Mouse (Mus musculus) thymus, adult 18-20 months (tissue): ENCODE measurements around the gene Agbl2.
"Not testable (repeated sequence)": the region's sequence is repeated elsewhere in the genome, so short reads cannot be mapped to it uniquely, and the experiment has no call there.

Experiments used
- DNase-seq, 2 experiments: peaks; one replicate each; pipeline ENCODE4 v3.0.0; 2022; ENCODE audit warnings: mixed read lengths in 2 of 2

Agbl2 gene

DNA sequence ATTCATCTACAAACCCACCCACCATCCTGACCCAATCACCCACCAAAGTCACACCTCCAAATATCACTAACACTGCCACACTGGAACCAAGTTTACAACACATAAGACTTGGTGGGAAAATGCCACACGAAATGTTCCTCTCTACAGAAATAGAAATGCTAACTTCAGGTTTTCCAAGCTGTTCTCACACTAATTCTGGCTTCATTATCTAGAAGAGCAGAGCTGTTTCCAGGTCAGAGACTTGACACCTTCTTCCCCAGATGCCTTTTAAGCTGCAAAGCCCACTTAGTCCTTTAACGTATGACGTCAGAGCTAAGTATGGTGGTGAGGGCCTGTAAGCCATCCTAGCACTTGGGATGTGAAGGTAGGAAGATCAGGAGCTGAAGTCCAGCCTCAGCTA lies 36.2 kb downstream of the Agbl2 start:
- DNase-seq = no peak

DNA sequence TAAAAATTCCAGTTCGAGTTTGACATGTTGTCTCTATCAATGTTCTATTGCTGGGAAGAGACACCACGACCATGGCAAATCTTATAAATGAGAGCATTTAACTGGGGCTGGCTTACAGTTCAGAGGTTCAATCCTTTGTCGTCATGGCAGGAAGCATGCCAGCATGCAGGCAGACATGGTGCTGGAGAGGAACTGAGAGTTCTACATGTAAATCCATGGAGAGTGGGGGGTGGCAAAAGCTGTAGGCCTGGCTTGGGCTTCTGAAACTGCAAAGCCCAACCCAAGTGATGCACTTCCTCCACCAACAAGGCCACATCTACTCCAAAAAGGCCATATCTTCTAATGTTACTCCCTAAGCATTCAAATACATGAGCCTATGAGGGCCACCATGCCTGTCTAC lies 38.4 kb downstream of the Agbl2 start:
- DNase-seq = no peak

DNA sequence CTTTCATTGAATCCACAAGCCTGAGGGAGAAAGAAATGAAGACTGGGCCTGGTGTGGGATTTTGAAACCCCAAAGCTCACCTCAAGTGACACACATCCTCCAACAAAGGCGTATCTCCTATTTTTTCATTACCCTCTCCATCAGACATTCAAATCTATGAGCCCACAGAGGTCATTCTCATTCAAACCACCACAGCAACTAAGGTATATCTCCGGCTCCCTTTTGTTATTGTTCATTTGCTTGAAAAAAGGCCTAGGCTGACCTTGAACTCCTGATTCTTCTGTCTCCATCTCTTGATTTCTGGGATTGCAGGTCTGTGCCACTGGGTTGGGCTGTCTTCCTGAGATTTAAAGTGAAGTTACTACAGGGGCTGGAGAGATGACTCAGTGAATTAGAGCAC lies 40.5 kb downstream of the Agbl2 start:
- no peak for DNase-seq

DNA sequence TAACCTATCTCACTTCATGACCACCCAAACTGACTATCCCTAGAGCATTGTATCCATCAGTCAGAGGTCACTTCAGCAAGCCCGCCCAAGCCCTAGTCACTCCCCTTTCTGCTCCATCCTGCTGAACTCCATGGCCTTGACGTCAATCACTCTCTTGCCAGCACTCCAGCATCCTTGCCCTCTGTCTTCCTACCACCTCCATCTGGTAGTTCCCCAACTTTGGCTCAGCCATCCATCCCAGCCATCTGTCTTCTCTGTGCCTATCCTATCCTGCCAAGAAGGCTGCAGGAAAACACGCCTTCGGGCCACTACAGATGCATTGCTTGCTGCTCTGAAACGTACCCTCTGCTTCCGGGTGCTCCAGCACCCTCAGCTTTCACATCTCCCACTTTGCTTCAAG lies 41.3 kb downstream of the Agbl2 start:
- DNase-seq = no peak

DNA sequence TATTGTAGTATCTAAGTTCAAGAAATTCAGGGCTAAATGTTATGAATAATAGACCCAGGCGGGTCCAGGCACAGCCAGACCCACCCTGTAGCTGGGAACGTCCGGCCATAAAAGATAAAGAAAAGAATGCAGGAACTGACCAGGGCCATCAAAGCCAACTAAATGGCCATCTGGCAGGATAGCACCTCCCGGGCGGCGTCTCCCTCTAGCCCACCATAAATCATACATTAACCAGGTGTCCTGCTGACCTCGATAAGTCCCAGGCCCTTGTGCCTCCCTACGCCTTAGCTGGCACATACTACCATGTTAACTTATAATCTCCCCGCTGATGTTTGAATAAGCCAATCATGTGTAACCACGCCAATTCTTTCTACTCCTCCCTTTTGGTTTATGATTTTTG lies 42.0 kb downstream of the Agbl2 start:
- not testable (repeated sequence) for DNase-seq

DNA sequence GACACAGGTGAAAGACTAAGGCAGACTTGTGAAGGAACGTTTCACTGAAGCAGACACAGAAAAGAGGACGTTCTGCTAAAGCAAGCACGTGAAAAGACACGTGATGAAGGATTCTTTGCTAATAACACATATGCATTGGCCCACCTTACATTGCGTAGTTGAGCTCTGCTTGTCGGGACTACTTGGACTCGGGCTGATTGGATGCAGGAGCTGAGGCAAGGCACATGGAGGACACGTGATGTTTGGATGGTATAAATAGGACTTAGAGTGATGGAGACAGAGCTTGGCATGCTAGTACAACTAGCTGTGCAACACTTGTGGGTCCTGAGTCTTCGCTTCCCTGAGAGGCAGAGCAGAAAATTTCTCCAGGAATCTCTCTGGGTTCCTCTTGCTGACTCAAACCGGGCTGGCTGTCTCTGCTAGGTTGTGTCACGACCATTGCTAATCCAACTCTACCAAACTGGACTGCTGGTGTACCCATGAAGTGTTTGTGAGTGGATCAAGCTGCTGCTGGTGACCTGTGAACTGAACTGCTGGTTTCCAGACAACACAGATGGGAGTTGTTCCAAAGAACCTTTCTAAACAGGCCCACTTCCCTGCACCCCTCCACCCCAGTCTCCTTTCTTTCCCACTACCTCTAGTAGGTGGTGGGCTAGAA lies 43.1 kb downstream of the Agbl2 start:
- no peak for DNase-seq

DNA sequence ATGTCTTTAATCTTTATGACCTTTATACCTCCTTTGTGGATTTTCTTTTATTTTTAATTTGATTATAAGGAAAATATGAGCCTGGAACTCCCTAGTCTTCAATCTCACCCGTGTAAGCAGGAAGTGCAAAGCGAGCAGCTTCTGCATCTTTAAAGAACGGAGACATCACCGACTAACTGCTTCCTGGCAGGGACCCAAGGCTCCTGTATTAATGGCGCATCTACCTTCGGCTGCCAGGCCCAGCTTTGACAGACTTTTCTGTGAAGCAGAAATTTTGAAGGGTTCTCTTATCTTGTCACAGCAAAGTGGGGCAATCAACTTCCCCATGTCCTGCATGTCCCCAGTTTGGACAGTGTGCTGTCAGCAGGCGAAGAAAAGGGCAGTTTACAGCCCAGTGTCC lies 46.2 kb downstream of the Agbl2 start:
- DNase-seq = no peak

DNA sequence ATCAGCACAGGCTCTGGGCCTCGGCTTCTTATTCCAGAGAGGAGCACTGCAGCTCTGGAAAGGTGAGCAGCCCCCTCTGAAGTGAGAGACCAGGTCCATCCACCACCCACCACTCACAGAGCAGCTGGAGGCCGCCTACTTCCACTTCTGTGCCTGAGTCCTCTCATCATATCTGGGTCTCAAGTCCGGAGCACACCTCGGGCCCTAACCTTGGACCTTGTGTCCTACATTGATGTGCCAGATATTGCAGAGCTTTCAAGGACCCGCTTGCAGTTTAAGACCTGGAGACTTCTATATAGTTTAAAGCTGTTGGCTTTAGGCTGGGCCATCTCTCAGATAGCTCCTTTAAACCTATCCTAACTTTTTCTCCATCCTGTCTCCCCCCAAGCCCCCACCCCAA lies 51.0 kb downstream of the Agbl2 start:
- DNase-seq = no peak

DNA sequence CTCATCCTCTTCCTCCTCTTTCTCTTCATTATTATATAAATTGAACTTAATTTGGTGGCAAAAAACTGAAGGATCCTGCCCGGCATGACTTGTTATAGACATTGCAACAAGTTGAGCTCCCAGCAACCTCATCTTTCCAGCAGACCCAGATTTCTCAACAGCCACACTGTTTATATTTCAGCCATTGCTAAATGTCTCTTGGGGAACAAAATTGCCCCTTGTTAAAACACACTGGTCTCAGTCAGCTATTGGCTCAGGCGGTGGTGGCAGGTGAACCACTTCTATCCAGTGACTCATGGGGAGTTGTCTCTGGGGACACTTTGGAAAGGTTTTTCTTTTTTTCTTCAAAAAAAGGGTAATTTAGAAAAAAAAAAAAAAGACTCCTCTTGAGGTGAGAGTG lies 56.1 kb downstream of the Agbl2 start:
- DNase-seq = no peak

DNA sequence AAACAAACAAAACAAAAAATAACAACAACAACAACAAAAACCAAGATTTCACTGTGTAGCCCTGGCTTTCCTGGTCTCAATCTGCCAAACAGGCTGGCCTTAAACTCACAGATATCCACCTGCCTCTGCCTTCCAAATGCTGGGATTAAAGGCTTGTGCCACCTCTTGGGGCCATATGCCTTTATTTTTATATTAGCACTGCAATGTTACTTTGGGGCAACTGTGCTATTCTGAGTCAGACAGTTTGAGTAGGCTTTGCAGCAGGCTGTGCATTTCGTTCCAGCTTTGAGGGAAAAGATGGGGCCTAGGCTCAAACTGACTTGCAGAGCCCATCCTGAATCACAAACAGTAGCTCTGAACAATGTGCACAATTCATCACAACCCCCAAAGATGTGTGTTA lies 61.1 kb downstream of the Agbl2 start:
- no peak for DNase-seq

DNA sequence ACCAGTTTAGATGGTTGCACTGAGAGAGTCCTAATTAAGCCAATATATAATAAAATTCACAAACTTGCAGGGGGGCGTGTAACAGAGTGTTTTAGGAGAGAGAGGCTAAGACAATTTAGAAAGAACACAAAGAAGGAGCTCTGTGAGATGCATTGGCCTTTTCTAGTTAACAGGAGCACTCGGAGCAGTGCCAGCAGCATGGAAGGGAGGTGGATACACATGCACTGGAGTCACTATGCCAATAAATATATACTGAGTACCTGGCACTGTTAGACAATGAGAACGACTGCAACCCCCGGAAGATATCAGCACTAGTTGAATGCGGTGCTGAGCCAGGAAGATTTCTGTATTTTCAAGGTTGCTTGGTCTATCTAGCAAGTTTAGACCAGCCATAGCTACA lies 61.7 kb downstream of the Agbl2 start:
- no peak for DNase-seq

DNA sequence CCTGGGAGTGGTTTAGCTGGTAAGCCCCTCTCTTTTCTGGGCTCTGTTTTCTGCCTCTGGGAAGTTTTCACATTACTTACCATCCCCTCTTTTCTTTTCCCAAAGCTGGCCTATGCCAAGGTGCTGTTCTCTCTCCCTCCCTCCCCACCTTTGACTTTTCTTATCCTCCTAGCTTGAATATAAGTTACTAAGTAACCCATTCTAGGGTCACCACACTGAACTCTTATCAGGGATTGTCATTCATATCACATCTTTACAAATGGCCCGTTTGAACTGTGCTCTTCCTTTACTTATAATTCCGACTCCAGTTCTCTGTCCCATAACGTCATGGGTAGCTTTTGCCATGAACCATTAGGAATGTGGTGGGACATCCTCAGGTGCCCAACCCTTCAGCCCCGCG lies 62.7 kb downstream of the Agbl2 start:
- DNase-seq = no peak

DNA sequence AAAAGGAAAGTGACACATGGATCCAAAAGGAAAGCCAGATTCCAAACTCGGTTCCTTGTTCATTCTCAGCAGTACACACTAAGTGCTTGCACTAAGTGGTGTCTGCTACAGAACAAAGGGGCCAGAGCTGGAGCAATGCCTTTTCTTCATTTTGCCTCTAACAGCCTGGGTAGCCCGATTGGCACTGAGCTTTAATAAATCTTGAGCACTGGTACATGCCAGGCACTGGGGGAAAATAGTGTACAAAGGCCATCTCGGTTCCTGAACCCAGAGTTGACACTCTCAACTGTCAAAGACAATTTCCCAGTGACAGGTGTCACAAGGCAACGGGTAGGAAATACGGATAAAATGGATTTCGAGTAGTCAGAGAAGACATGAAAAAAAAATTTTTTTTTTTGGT lies 63.6 kb downstream of the Agbl2 start:
- peak in 1 of 2 experiments; percentile 5 for DNase-seq

DNA sequence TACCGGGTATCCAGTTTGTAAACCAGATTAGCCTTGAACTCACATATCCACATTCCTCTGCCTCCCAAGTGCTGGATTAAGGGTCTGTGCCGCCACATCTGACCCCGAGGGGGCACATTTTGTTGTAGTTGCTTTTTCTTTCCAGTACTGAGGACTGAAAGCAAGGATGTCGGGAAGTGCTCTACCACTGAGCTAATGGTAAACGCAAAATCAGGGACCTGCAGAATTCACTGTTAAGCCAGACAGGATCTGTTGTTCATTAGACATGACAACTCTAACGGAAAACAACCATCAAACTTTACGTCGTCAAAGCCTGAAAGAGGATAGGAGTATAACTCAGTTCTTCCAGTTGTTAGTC lies 64.0 kb downstream of the Agbl2 start:
- peak in 1 of 2 experiments; percentile 10 for DNase-seq

DNA sequence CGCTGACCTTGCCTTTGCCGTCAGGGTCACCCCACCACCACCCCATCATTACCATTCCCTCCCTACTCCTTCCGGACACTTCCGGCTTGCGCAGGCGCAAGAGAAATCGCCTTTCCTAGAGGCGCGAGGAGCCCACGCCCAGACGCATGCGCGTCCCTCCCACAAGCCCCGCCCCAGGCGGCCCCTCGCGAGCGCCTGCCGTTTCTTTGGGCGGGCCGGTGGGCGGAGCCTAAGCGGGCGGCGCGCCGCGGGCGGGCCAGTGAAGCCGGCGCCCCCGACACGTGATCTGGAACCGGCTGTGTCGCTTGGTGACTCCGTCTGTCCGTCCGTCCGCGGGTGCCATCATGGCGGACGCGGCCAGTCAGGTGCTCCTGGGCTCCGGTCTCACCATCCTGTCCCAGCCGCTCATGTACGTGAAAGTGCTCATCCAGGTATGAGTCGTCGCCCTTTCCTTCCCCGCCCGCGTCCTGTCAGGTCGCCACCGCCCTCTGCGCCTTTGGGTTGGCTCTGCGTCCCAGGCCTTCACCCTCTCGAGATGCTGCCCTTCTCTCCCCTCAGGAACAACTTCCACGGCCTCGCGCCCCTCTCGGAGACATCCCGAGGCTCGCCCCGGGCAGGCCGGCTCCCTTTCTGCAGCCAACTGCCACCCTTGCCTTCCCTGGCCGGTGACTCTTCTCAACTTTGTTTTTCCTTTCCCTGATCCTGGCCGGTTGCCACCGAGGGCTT lies 64.6 kb downstream of the Agbl2 start, which contains the start of gene Mtch2:
Gene Mtch2, plus strand, starts transcription at position 201 of the 726 bp plus-strand sequence.
- peak; percentile 92 to 94 for DNase-seq

DNA sequence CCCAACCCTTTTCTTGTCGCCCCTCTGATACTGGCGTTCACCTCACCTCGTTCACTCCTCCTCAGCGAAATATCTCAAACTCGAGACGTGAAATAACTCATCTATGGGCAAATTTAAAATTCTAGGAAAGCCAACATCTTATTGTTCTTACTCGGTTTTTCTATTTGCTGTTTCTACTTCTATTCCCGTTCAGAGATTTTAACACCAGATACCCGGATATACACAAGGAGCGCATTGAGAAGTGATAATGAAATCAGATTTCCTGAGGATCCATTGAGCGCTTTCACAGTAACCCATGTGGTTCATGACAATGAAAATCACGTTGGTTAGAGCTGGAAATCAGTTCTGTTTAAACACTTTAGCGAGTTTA lies 65.1 kb downstream of the Agbl2 start:
- no peak for DNase-seq

DNA sequence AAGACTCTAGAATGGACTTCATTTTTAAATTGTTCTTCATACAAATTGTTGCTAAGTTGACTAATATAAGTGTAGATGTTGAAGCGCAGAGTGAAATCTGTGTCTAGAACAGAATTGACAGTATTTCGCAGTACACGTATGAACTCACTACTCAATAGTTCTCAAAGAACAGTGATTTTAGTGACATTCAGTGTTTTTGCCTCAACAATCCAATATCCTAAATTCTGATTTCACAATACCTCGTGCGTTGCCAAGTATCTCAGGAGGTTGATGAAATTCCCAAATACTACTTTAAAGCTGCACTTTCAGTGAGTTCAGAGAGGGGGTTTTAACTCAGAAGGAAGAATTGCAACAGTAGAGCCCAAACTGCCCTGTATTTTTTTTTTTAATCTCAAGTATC lies 65.8 kb downstream of the Agbl2 start:
- DNase-seq = no peak

DNA sequence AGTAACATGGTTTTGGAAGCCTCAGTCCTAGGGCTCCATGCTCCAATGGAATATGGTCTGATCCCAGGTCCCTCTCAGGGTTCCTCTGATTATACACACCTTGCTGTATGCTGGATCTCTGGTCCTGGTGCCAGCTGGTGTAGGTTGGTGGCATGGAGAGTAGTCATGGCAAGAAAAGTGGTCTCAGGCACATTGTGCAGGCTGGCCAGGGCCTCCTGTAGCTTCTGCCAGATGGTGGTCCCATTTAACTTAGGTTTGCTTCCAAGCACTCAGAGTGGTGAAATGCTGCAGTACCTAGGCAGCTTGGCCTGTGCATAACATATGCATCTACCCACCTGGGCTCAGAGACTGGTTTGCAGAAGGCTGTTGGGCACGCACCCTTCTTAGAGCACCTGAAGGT lies 67.9 kb downstream of the Agbl2 start:
- no peak for DNase-seq

DNA sequence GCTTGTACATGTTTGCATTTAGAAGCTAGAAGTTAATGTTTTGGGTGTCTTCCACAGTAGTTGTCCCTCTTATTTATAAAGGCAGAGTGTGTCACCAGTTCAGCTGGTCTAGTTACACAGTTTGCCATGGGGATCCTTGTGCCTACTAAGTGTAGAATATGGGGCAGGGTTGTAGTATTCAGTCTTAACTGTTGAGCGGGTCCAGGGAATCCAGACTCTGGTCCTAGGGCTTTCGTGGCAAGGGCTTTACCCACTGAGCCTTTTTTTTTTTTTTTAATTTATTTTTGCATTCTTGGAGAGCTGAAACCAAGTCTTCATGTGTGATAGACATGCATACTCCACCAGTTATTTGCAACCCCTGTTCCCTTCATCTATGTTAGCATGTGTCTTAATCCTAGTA lies 79.0 kb downstream of the Agbl2 start:
- no peak for DNase-seq

DNA sequence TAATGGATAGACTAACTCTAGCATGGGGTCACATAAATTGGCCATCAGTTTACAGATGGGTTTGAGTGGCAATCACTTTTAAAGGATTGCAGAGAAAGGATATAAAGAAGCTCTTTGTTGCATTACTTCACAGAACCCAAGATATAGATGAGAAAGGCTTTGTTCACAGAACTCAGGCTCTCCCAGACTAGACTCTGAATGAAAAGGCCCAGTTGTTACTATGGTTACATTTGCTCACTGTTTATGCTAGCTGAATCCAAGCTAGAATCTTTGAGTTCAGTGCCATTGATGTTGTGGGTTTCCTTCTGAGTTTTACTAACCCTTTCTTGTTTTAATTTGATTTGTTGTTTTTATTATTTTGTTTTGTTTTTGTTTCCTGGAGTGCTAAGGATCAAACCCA lies 81.7 kb downstream of the Agbl2 start:
- no peak for DNase-seq

DNA sequence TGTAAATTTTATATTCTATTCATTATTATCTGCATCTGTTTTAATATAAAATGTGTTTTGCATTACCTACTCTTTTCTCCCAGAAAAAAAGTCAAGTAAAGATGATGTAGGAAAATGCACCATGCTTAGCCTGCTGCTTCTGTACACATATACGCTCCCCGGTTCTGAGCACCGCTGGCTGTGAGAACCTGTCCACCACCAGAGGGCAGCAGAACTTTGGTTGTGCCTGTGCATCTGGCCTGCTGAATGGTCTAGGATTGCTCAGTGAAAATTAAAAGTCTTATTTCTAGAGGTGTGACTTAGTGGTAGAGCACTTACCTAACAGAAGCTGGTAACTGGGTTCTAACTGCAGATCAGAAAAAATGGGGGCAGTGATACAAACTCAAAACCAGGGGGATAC lies 84.0 kb downstream of the Agbl2 start:
- peak; percentile 37 to 38 for DNase-seq

DNA sequence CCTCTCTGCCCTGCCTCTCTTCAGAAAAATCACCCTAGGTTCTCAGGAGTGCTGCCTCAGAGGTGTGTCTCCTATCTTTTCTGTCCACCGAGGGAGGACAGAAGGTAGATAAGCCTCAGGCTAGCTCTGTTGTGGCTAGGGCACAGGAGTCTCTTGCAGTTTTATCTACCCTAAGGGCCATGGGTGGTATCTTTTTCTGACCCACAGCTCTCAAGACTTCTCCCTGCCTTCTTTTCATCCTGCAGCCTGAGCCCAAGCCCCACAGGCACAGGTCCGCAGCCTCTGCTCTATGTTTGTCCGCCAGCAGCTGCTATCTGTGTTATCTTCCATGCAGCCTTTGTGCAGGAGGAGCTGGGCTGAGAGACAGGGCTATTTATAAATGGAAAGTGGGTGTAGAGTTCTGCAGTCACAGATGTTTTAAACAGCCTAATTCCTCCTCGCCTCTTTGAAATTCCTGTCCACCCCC lies 87.6 kb downstream of the Agbl2 start:
- DNase-seq = no peak

DNA sequence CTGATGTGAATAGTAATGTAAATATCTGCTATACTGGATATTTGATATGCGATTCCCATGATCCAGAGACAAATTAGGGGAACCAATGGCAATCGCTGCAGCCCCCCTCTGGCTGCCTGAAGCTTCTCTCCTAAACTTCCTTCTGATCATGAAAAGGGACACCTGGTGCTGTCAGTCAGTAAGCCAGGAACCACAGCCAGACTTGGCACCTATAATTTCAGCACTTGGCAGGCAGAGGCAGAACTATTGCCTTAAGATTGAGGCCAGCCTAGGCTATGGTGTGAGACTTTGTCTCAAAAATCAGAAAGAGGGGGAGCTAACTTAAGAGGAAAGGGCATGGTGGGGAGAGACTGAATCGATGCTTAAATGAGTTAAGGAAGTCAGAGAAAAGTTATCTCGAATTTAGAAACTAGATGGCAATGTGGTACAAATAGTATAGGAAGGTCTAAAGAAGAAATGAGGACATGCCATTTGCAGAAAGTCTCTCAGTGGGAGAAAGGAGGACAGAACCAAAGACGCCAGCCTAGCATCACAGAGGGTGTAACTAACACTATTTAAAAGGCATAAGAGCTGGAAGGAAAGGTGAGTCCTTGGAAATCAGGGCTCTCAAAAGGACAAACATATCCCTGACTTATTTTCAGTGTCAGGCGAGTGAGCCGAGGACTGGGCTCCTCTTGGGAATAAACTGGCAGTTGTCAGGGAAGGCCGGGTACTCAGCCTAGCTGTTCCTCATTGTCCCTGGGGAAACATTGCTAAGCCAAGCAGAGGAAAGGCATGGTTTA lies 88.8 kb downstream of the Agbl2 start:
- DNase-seq = no peak

DNA sequence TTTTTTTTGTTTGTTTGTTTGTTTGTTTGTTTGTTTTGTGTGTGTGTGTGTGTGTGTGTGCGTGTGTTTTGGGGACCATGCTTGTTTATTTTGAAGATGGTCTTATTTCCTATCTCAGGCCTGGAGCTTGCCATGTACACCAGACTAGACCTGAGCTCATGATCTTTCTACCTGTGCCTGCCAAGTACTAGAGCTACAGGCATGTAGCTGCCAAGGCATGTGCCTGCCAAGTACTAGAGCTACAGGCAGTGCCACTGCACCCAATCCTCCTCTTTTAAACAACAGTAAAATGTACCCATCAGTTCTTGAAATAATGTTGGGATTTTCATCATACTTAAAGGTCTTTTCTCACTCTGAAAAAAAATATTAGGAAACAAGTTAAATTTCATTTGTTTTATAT lies 91.5 kb downstream of the Agbl2 start:
- DNase-seq = no peak
